Mouse (Mus musculus): ENCODE results near the gene Ranbp3l. TPM values are rescaled to one million over a fixed set of nuclear protein-coding genes. Genes with fewer than 3 reads are reported as not detected.

The Ranbp3l gene
- polyA plus RNA-seq (2014; fragmentation: Nextera tagmentation; extraction: Ambion mirVana): 0.45 and 13.7 TPM in 2 replicates

GRCm38 (mm10) chr15:8967573-8968228 is at the start of gene Ranbp3l:
Gene Ranbp3l (plus strand): TSS chr15:8967949.
- Histone ChIP-seq H3K27ac (replicated peaks; ENCODE audit: low read depth, low read length) (no peak within 1 kb of the TSS), H3K4me1 (ENCODE audit: control insufficient read depth, insufficient read depth, low read length) (0 out of 2 replicates have a peak, but pooled peaks cover 6% of the 10 kb centered on the region), H3K4me3 (replicated peaks; ENCODE audit: low read depth, low read length) (0 out of 2 replicates have a peak within 1 kb of the TSS, but pooled peaks have one; percentile 12), H3K9ac (replicated peaks; ENCODE audit: low read length) (no peak within 1 kb of the TSS; the same call in 1 of the 2 replicates), H3K27me3 (ENCODE audit: control insufficient read depth, insufficient read depth, low read length) (no peaks in the 10 kb centered on the region), H3K36me3 (ENCODE audit: control insufficient read depth, insufficient read depth, low read length) (no peaks in the 10 kb centered on the region), H3K4me2 (ENCODE audit: low read length) (peak within 1 kb of the TSS; percentile 43), H3K9me3 (ENCODE audit: control insufficient read depth, low read length) (no peaks in the 10 kb centered on the region)
- 0 out of 2 replicates have a peak, but pooled peaks have one; percentile 25 for ATAC-seq (ENCODE audit: low FRiP score, low TSS enrichment)
- 60% methylated on average over 18 of the region's 18 CpGs for WGBS
- DNase-seq: peak; percentile 44

GRCm38 (mm10) chr15:8930061-8930460 is 37.7 kb upstream of the Ranbp3l start:
- WGBS: 84% methylated on average over 1 of the region's 1 CpGs
- Histone ChIP-seq H3K4me2 (ENCODE audit: low read length) (no peak overlapping the region), H3K4me3 (replicated peaks; ENCODE audit: low read depth, low read length) (no peak overlapping the region), H3K9ac (replicated peaks; ENCODE audit: low read length) (no peak overlapping the region), H3K9me3 (ENCODE audit: control insufficient read depth, low read length) (no peaks in the 10 kb centered on the region), H3K27me3 (ENCODE audit: control insufficient read depth, insufficient read depth, low read length) (no peaks in the 10 kb centered on the region), H3K27ac (replicated peaks; ENCODE audit: low read depth, low read length) (no peak overlapping the region), H3K4me1 (ENCODE audit: control insufficient read depth, insufficient read depth, low read length) (no peaks in the 10 kb centered on the region), H3K36me3 (ENCODE audit: control insufficient read depth, insufficient read depth, low read length) (no peaks in the 10 kb centered on the region)
- DNase-seq (no peak), ATAC-seq (ENCODE audit: low FRiP score, low TSS enrichment) (no peak)

DNA sequence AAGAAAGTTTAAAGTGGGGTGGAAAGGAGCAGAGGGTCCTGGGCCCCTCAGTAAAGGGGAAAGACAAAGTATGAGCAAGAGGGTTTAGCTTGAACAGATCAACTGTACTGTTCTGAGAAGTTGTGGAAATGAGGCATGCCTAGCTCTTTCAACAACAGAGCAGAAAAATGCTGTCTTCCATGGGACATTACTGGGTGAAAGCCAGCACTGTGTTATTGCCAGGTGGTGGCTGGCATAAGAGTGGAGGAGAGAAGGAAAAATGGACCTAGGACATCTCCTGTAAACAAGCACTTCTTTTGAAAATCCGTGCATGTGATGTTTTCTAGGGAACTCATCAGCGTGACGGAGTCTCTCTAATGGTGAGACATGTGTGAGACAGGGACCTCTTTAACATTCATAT is 30.8 kb upstream of the Ranbp3l start:
- H3K9ac ChIP-seq (replicated peaks; ENCODE audit: low read length): no peak overlapping the region
- no peaks in the 10 kb centered on the region for H3K4me1 ChIP-seq (ENCODE audit: control insufficient read depth, insufficient read depth, low read length)
- no peak overlapping the region for H3K4me3 ChIP-seq (replicated peaks; ENCODE audit: low read depth, low read length)
- 87% methylated on average over 3 of the region's 3 CpGs for WGBS
- no peaks in the 10 kb centered on the region for H3K9me3 ChIP-seq (ENCODE audit: control insufficient read depth, low read length)
- no peak overlapping the region for H3K4me2 ChIP-seq (ENCODE audit: low read length)
- no peaks in the 10 kb centered on the region for H3K36me3 ChIP-seq (ENCODE audit: control insufficient read depth, insufficient read depth, low read length)
- DNase-seq: no peak
- no peak for ATAC-seq (ENCODE audit: low FRiP score, low TSS enrichment)
- no peaks in the 10 kb centered on the region for H3K27me3 ChIP-seq (ENCODE audit: control insufficient read depth, insufficient read depth, low read length)
- no peak overlapping the region for H3K27ac ChIP-seq (replicated peaks; ENCODE audit: low read depth, low read length)

- H3K27ac ChIP-seq (replicated peaks; ENCODE audit: low read depth, low read length): no peak overlapping the region
- H3K9ac ChIP-seq (replicated peaks; ENCODE audit: low read length): no peak overlapping the region
- no peak overlapping the region for H3K4me2 ChIP-seq (ENCODE audit: low read length)
- H3K36me3 ChIP-seq (ENCODE audit: control insufficient read depth, insufficient read depth, low read length): no peaks in the 10 kb centered on the region
- DNase-seq (no peak), ATAC-seq (ENCODE audit: low FRiP score, low TSS enrichment) (no peak)
- no peak overlapping the region for H3K4me3 ChIP-seq (replicated peaks; ENCODE audit: low read depth, low read length)
- WGBS: 90% methylated on average over 5 of the region's 5 CpGs
- H3K27me3 ChIP-seq (ENCODE audit: control insufficient read depth, insufficient read depth, low read length): no peaks in the 10 kb centered on the region
- H3K4me1 ChIP-seq (ENCODE audit: control insufficient read depth, insufficient read depth, low read length): no peaks in the 10 kb centered on the region
- no peaks in the 10 kb centered on the region for H3K9me3 ChIP-seq (ENCODE audit: control insufficient read depth, low read length)
Observed at GRCm38 (mm10) chr15:8940861-8941260, 26.9 kb upstream of the Ranbp3l start.

GRCm38 (mm10) chr15:8950856-8951255 is 16.9 kb upstream of the Ranbp3l start:
- 84% methylated on average over 4 of the region's 4 CpGs for WGBS
- DNase-seq (no peak), ATAC-seq (ENCODE audit: low FRiP score, low TSS enrichment) (no peak)
- Histone ChIP-seq H3K4me1 (ENCODE audit: control insufficient read depth, insufficient read depth, low read length) (no peaks in the 10 kb centered on the region), H3K27me3 (ENCODE audit: control insufficient read depth, insufficient read depth, low read length) (no peaks in the 10 kb centered on the region), H3K27ac (replicated peaks; ENCODE audit: low read depth, low read length) (no peak overlapping the region), H3K36me3 (ENCODE audit: control insufficient read depth, insufficient read depth, low read length) (no peaks in the 10 kb centered on the region), H3K9ac (replicated peaks; ENCODE audit: low read length) (no peak overlapping the region), H3K9me3 (ENCODE audit: control insufficient read depth, low read length) (no peaks in the 10 kb centered on the region), H3K4me3 (replicated peaks; ENCODE audit: low read depth, low read length) (no peak overlapping the region), H3K4me2 (ENCODE audit: low read length) (no peak overlapping the region)

- H3K4me3 ChIP-seq (replicated peaks; ENCODE audit: low read depth, low read length): no peak overlapping the region
- no peaks in the 10 kb centered on the region for H3K27me3 ChIP-seq (ENCODE audit: control insufficient read depth, insufficient read depth, low read length)
- ATAC-seq (ENCODE audit: low FRiP score, low TSS enrichment): no peak
- no peak overlapping the region for H3K4me2 ChIP-seq (ENCODE audit: low read length)
- H3K4me1 ChIP-seq (ENCODE audit: control insufficient read depth, insufficient read depth, low read length): 0 out of 2 replicates have a peak, but pooled peaks cover 6% of the 10 kb centered on the region
- no peak overlapping the region for H3K9ac ChIP-seq (replicated peaks; ENCODE audit: low read length)
- 70% methylated on average over 2 of the region's 2 CpGs for WGBS
- no peaks in the 10 kb centered on the region for H3K36me3 ChIP-seq (ENCODE audit: control insufficient read depth, insufficient read depth, low read length)
- peak; percentile 11 for DNase-seq
- H3K27ac ChIP-seq (replicated peaks; ENCODE audit: low read depth, low read length): no peak overlapping the region
- H3K9me3 ChIP-seq (ENCODE audit: control insufficient read depth, low read length): no peaks in the 10 kb centered on the region
Observed at GRCm38 (mm10) chr15:8963323-8963722, 4.4 kb upstream of the Ranbp3l start.

DNA sequence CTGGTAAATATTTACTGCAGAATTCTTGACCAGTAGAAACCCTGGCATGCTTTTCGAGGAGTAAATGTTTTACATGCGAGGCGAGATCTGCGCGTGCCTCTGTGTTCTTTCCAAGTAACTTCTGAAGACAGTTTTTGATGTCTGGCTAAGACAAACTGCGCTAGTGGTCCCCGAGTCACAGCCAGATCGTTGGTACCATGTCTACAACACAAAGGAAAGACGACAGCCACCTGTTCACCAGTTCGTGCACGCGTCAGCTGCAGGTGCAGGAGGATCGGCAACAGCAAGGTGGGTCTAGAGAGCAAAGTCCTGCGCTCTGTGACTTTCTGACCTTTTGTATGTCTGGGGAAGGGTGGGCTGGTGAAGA is 463 bp downstream of the Ranbp3l start:
- H3K27ac ChIP-seq (replicated peaks; ENCODE audit: low read depth, low read length): no peak overlapping the region
- no peak overlapping the region for H3K4me3 ChIP-seq (replicated peaks; ENCODE audit: low read depth, low read length)

GRCm38 (mm10) chr15:8969061-8969635 is 1.4 kb downstream of the Ranbp3l start:
- Histone ChIP-seq H3K27ac (replicated peaks; ENCODE audit: low read depth, low read length) (no peak overlapping the region), H3K27me3 (ENCODE audit: control insufficient read depth, insufficient read depth, low read length) (no peaks in the 10 kb centered on the region)
- 92% methylated on average over 10 of the region's 10 CpGs for WGBS

More for the DNA sequence above, 463 bp downstream of the Ranbp3l start:
- 88% methylated on average over 14 of the region's 14 CpGs for WGBS
- DNase-seq (no peak), ATAC-seq (ENCODE audit: low FRiP score, low TSS enrichment) (no peak)
- H3K36me3 ChIP-seq (ENCODE audit: control insufficient read depth, insufficient read depth, low read length): no peaks in the 10 kb centered on the region
- 0 out of 2 replicates have a peak, but pooled peaks cover 6% of the 10 kb centered on the region for H3K4me1 ChIP-seq (ENCODE audit: control insufficient read depth, insufficient read depth, low read length)
- no peak overlapping the region for H3K9ac ChIP-seq (replicated peaks; ENCODE audit: low read length)
- no peaks in the 10 kb centered on the region for H3K9me3 ChIP-seq (ENCODE audit: control insufficient read depth, low read length)
- H3K27me3 ChIP-seq (ENCODE audit: control insufficient read depth, insufficient read depth, low read length): no peaks in the 10 kb centered on the region
- 0 out of 2 replicates have a peak overlapping the region, but pooled peaks have one; percentile 43 for H3K4me2 ChIP-seq (ENCODE audit: low read length)

GRCm38 (mm10) chr15:8991211-8991610 is 23.5 kb downstream of the Ranbp3l start:
- Histone ChIP-seq H3K4me3 (replicated peaks; ENCODE audit: low read depth, low read length) (no peak overlapping the region), H3K27ac (replicated peaks; ENCODE audit: low read depth, low read length) (no peak overlapping the region), H3K9ac (replicated peaks; ENCODE audit: low read length) (no peak overlapping the region), H3K36me3 (ENCODE audit: control insufficient read depth, insufficient read depth, low read length) (no peaks in the 10 kb centered on the region), H3K9me3 (ENCODE audit: control insufficient read depth, low read length) (no peaks in the 10 kb centered on the region), H3K27me3 (ENCODE audit: control insufficient read depth, insufficient read depth, low read length) (no peaks in the 10 kb centered on the region), H3K4me1 (ENCODE audit: control insufficient read depth, insufficient read depth, low read length) (no peaks in the 10 kb centered on the region), H3K4me2 (ENCODE audit: low read length) (no peak overlapping the region)
- no peak for DNase-seq
- no peak for ATAC-seq (ENCODE audit: low FRiP score, low TSS enrichment)
- WGBS: 91% methylated on average over 6 of the region's 6 CpGs

More at GRCm38 (mm10) chr15:8969061-8969635, 1.4 kb downstream of the Ranbp3l start:
- no peak overlapping the region for H3K9ac ChIP-seq (replicated peaks; ENCODE audit: low read length)
- no peak overlapping the region for H3K4me2 ChIP-seq (ENCODE audit: low read length)
- DNase-seq (no peak), ATAC-seq (ENCODE audit: low FRiP score, low TSS enrichment) (no peak)
- H3K4me1 ChIP-seq (ENCODE audit: control insufficient read depth, insufficient read depth, low read length): 0 out of 2 replicates have a peak, but pooled peaks cover 6% of the 10 kb centered on the region
- no peaks in the 10 kb centered on the region for H3K36me3 ChIP-seq (ENCODE audit: control insufficient read depth, insufficient read depth, low read length)
- no peak overlapping the region for H3K4me3 ChIP-seq (replicated peaks; ENCODE audit: low read depth, low read length)
- H3K9me3 ChIP-seq (ENCODE audit: control insufficient read depth, low read length): no peaks in the 10 kb centered on the region
